Mouse (Mus musculus) thymus, postnatal 4 days (tissue): ENCODE measurements around the gene Usp25.

Experiments used
- DNase-seq: peaks from one replicate; pipeline ENCODE4 v3.0.0; 2021

The Usp25 gene

GRCm38 (mm10) chr16:77013427-77014320 is at the start of gene Usp25:
TSS of gene Usp25 (plus strand) at chr16:77013706.
- DNase-seq = peak; percentile 96

- DNase-seq = no peak
These were observed 45.8 kb upstream of the Usp25 start for GRCm38 (mm10) chr16:76967593-76968275.

- no peak for DNase-seq
These were observed 42.3 kb upstream of the Usp25 start for GRCm38 (mm10) chr16:76971211-76971610.

GRCm38 (mm10) chr16:76976787-76977430 is 36.6 kb upstream of the Usp25 start:
- DNase-seq = no peak

GRCm38 (mm10) chr16:76983696-76984095 is 29.8 kb upstream of the Usp25 start:
- DNase-seq = no peak

GRCm38 (mm10) chr16:76987711-76988110 is 25.8 kb upstream of the Usp25 start:
- DNase-seq = no peak

- DNase-seq = no peak
These were observed 9.6 kb upstream of the Usp25 start for GRCm38 (mm10) chr16:77003900-77004299.

GRCm38 (mm10) chr16:77009173-77009572 is 4.3 kb upstream of the Usp25 start:
- peak; percentile 30 for DNase-seq

- no peak for DNase-seq
These were observed 1.1 kb downstream of the Usp25 start for GRCm38 (mm10) chr16:77014321-77015211.

GRCm38 (mm10) chr16:77015380-77016346 is 2.2 kb downstream of the Usp25 start:
- DNase-seq = no peak

GRCm38 (mm10) chr16:77017931-77018330 is 4.4 kb downstream of the Usp25 start:
- DNase-seq = peak; percentile 13

GRCm38 (mm10) chr16:77020190-77020589 is 6.7 kb downstream of the Usp25 start:
- DNase-seq = peak; percentile 13

GRCm38 (mm10) chr16:77023627-77024379 is 10.3 kb downstream of the Usp25 start:
- DNase-seq = no peak

GRCm38 (mm10) chr16:77026099-77026498 is 12.6 kb downstream of the Usp25 start:
- DNase-seq = no peak

- no peak for DNase-seq
These were observed 13.4 kb downstream of the Usp25 start for GRCm38 (mm10) chr16:77026933-77027332.

- no peak for DNase-seq
These were observed 14.6 kb downstream of the Usp25 start for GRCm38 (mm10) chr16:77027976-77028686.

GRCm38 (mm10) chr16:77028687-77029417 is 15.3 kb downstream of the Usp25 start:
- DNase-seq = no peak

- DNase-seq = no peak
These were observed 16.9 kb downstream of the Usp25 start for GRCm38 (mm10) chr16:77030435-77030834.

GRCm38 (mm10) chr16:77034329-77034728 is 20.8 kb downstream of the Usp25 start:
- DNase-seq = no peak
